Mouse (Mus musculus) myocyte (in vitro differentiated cells): ENCODE measurements around the gene Hba-x. TPM values are rescaled to one million over a fixed set of nuclear protein-coding genes. Genes with fewer than 3 reads are reported as not detected.

Source experiments
- H3K27me3 ChIP-seq: one replicate; pipeline ENCODE4 v1.6.1; 2011; ENCODE audit not compliant: control insufficient read depth, insufficient read depth, insufficient read length
- H3K36me3 ChIP-seq: one replicate; pipeline ENCODE4 v1.6.1; 2011; ENCODE audit not compliant: control insufficient read depth, insufficient read depth
- H3K4me2 ChIP-seq: one replicate; pipeline ENCODE4 v1.6.1; 2011; ENCODE audit warnings: low read depth, control low read depth
- H3K4me3 ChIP-seq: one replicate; pipeline ENCODE4 v1.5.1; 2011; ENCODE audit warnings: mild to moderate bottlenecking, control low read depth, moderate library complexity
- H3K79me2 ChIP-seq: one replicate; pipeline ENCODE4 v1.6.1; 2011; ENCODE audit not compliant: control insufficient read depth, insufficient read depth
- H3ac ChIP-seq: one replicate; pipeline ENCODE4 v1.6.1; 2011; ENCODE audit not compliant: control insufficient read depth, insufficient read length
- CEBPB ChIP-seq: IDR thresholded peaks from 2 replicates; pipeline ENCODE4 v1.6.1; 2011; ENCODE audit warnings: mild to moderate bottlenecking, moderate library complexity; ENCODE audit not compliant: poor library complexity, insufficient read depth, severe bottlenecking
- E2F4 ChIP-seq: IDR thresholded peaks from one replicate; pipeline ENCODE4 v1.6.1; 2011; ENCODE audit warnings: mild to moderate bottlenecking, control low read depth, moderate library complexity; ENCODE audit not compliant: insufficient read depth
- MAX ChIP-seq: IDR thresholded peaks from one replicate; pipeline ENCODE4 v1.6.1; 2011; ENCODE audit warnings: low read depth, mild to moderate bottlenecking, control low read depth
- MYOD1 ChIP-seq, 3 experiments: IDR thresholded peaks; one replicate each; pipeline ENCODE4 v1.6.1; 2011; ENCODE audit warnings: control low read depth in 2 of 3, low read depth in 2 of 3, mild to moderate bottlenecking in 2 of 3, moderate library complexity in 1 of 3; ENCODE audit not compliant: insufficient read length in 2 of 3, control insufficient read depth in 1 of 3
- MYOG ChIP-seq, 3 experiments: IDR thresholded peaks; one replicate each; pipeline ENCODE4 v1.6.1; 2011; ENCODE audit warnings: control low read depth in 2 of 3, low read depth in 2 of 3, mild to moderate bottlenecking in 2 of 3; ENCODE audit not compliant: insufficient read length in 2 of 3, control insufficient read depth in 1 of 3, insufficient read depth in 1 of 3
- POLR2A ChIP-seq: IDR thresholded peaks from one replicate; pipeline ENCODE4 v1.6.1; 2011; ENCODE audit warnings: low read depth, mild to moderate bottlenecking, control low read depth, moderate library complexity; ENCODE audit not compliant: insufficient read length
- POLR2AphosphoS2 ChIP-seq: IDR thresholded peaks from one replicate; pipeline ENCODE4 v1.6.1; 2011; ENCODE audit warnings: low read depth, control low read depth; ENCODE audit not compliant: insufficient read length
- REST ChIP-seq: IDR thresholded peaks from one replicate; pipeline ENCODE4 v1.6.1; 2011; ENCODE audit warnings: mild to moderate bottlenecking, control low read depth, moderate library complexity; ENCODE audit not compliant: insufficient read depth, insufficient read length
- SRF ChIP-seq: IDR thresholded peaks from one replicate; pipeline ENCODE4 v1.6.1; 2011; ENCODE audit warnings: low read depth; ENCODE audit not compliant: control insufficient read depth, insufficient read length
- TCF12 ChIP-seq: IDR thresholded peaks from one replicate; pipeline ENCODE4 v1.6.1; 2011; ENCODE audit warnings: mild to moderate bottlenecking, control low read depth; ENCODE audit not compliant: poor library complexity, insufficient read depth, severe bottlenecking
- TCF3 ChIP-seq: IDR thresholded peaks from one replicate; pipeline ENCODE4 v1.6.1; 2011; ENCODE audit warnings: low read depth, control low read depth; ENCODE audit not compliant: insufficient read length
- USF1 ChIP-seq: IDR thresholded peaks from one replicate; pipeline ENCODE4 v1.6.1; 2011; ENCODE audit warnings: low read depth, mild to moderate bottlenecking, control low read depth, moderate library complexity
- polyA plus RNA-seq: library from polyadenylated mRNA; unstranded; fragments of >200 nt; fragmentation: generic; extraction: Trizol; gene quantifications from one replicate; pipeline ENCODE4 v1.2.1, GENCODE M21; 2012; ENCODE audit warnings: missing spikeins

The Hba-x gene
- polyA plus RNA-seq, 1 experiment: not detected

DNA sequence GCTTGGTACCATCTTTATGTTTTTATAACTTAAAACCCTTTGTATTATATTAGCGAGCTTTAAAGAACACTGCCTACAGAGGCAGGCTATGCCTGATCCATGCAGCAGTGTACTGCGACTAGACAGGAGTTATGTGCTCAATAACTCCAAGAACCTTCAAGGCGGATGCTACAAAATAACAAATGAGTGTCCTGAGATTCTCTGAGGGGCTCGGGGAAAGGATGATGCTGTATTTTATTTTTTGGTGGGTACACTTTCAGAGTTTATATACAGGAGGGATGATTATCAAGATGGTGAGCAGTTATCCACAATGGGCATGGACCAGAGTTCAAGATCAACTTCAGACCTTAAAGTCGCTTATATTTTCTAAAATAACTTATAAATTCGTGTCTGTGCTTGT lies 9.4 kb upstream of the Hba-x start:
- Histone ChIP-seq H3K4me3 (peak overlapping the region; percentile 61), H3K36me3 (no peaks in the 10 kb centered on the region), H3K4me2 (peak overlapping the region; percentile 92), H3K79me2 (peaks cover 28% of the 10 kb centered on the region), H3ac (peak overlapping the region; percentile 58), H3K27me3 (no peaks in the 10 kb centered on the region)
- no peak for TF ChIP-seq MYOG (IDR thresholded peaks at IDR 0.05; ENCODE audit: control insufficient read depth in 1 of 3, insufficient read depth in 1 of 3, insufficient read length in 2 of 3, low read depth in 2 of 3)
- no peak for TF ChIP-seq TCF3
- TF ChIP-seq POLR2A: no peak
- TF ChIP-seq MAX: no peak
- TF ChIP-seq POLR2AphosphoS2: no peak
- no peak for TF ChIP-seq SRF
- no peak for TF ChIP-seq REST
- TF ChIP-seq MYOD1 (IDR thresholded peaks at IDR 0.05; ENCODE audit: control insufficient read depth in 1 of 3, insufficient read length in 2 of 3, low read depth in 2 of 3): no peak
- no peak for TF ChIP-seq USF1
- TF ChIP-seq TCF12: no peak
- no peak for TF ChIP-seq E2F4
- no peak for TF ChIP-seq CEBPB

DNA sequence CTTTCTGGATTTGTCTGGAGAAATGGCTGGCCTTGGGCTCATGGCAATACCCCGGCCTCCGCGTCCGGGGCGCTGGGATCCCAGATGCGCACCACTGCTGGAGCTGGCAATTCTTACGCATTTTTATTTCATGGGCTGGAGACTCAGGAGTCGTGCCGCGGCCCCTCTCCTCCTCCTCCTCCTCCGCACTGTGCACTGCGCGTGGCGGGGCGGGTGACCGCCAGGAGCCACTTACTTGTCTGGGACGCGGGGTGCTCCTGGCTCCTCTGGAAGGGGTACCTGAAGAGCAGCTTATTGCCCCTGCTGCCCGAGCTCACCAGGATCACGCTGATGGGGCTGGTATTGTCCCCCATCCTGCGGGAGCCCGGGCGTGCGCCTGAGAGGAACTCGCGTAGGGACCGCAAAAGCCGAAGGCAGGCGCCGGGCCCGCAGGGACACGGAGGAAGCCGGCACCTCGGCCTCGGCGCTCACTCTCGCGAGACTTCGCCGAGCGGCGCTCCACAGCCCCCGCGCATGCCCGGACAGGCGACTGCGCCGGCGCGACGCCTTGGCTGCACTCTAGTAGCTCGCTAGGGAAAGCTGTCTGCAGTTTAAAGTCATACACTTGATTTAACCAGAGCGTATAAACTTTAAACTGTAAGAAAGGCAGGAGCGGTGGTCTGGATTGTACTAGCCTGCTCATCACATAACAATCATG lies 8.9 kb upstream of the Hba-x start, which contains the start of gene Nprl3:
Nprl3 (minus strand) TSS at position 520 of the 697 bp plus-strand sequence.
- H3K4me3 ChIP-seq: peak within 1 kb of the TSS; percentile 61
- H3ac ChIP-seq: peak within 1 kb of the TSS; percentile 58
- H3K27me3 ChIP-seq: no peaks in the 10 kb centered on the region
- H3K36me3 ChIP-seq: no peaks in the 10 kb centered on the region
- TF ChIP-seq POLR2A (peak; percentile 96), USF1 (no peak), MYOG (IDR thresholded peaks at IDR 0.05; ENCODE audit: control insufficient read depth in 1 of 3, insufficient read depth in 1 of 3, insufficient read length in 2 of 3, low read depth in 2 of 3) (no peak), E2F4 (no peak), POLR2AphosphoS2 (peak; percentile 98)
- H3K79me2 ChIP-seq: peaks cover 28% of the 10 kb centered on the region
- peak within 1 kb of the TSS; percentile 99 for H3K4me2 ChIP-seq

DNA sequence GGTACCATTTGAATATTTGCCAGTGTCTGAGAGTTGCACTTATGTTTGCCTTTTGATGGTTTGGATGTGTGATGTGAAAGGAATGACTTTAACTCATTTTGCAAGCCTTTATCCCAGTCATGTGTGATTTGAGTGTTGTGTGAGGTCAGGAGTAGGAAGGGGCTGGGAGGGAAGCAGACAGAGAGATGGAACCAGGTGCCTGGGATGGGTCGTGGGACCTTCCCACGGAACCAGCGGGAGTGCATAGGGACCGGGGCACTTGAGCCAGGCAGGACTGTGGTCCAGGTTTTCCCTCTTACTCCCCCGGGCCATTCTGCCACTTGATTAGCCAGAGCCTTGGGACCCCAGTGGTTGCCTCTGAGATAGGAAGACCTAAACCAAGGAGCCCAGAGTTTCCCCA lies 8.2 kb upstream of the Hba-x start:
- H3K4me3 ChIP-seq: peak overlapping the region; percentile 61
- peak overlapping the region; percentile 99 for H3K4me2 ChIP-seq
- no peak for TF ChIP-seq POLR2A
- no peak for TF ChIP-seq REST
- TF ChIP-seq CEBPB: no peak
- no peak for TF ChIP-seq TCF12
- no peak for TF ChIP-seq SRF
- no peaks in the 10 kb centered on the region for H3K27me3 ChIP-seq
- H3ac ChIP-seq: peak overlapping the region; percentile 58
- no peaks in the 10 kb centered on the region for H3K36me3 ChIP-seq
- peaks cover 27% of the 10 kb centered on the region for H3K79me2 ChIP-seq

DNA sequence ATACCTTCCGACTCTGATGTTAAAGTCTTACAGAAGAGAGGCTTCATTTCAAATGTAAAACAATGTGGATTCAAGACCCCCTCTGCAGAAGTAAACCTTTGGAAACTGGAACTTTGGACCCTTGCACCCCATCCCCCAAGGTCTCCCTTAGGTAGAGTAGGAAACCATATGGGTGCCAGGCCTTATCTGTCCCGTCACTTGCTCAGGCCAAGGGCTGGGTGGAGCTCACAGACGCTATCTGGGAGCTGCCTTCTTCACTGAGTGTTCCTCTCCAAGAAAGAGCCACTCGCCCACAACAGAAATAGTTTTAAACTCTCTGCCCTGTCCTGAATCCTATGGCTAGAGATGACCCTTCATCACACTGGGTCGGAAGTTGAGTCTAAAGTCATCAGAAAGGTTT lies 7.2 kb upstream of the Hba-x start:
- Histone ChIP-seq H3K4me3 (no peak overlapping the region), H3K36me3 (no peaks in the 10 kb centered on the region), H3K4me2 (no peak overlapping the region), H3K27me3 (no peaks in the 10 kb centered on the region), H3ac (no peak overlapping the region), H3K79me2 (peaks cover 17% of the 10 kb centered on the region)
- no peak for TF ChIP-seq CEBPB
- no peak for TF ChIP-seq USF1
- no peak for TF ChIP-seq REST
- no peak for TF ChIP-seq POLR2A
- no peak for TF ChIP-seq POLR2AphosphoS2
- TF ChIP-seq TCF12: no peak
- TF ChIP-seq TCF3: no peak
- no peak for TF ChIP-seq E2F4
- TF ChIP-seq MYOG (IDR thresholded peaks at IDR 0.05; ENCODE audit: control insufficient read depth in 1 of 3, insufficient read depth in 1 of 3, insufficient read length in 2 of 3, low read depth in 2 of 3): no peak
- no peak for TF ChIP-seq SRF
- TF ChIP-seq MYOD1 (IDR thresholded peaks at IDR 0.05; ENCODE audit: control insufficient read depth in 1 of 3, insufficient read length in 2 of 3, low read depth in 2 of 3): no peak

DNA sequence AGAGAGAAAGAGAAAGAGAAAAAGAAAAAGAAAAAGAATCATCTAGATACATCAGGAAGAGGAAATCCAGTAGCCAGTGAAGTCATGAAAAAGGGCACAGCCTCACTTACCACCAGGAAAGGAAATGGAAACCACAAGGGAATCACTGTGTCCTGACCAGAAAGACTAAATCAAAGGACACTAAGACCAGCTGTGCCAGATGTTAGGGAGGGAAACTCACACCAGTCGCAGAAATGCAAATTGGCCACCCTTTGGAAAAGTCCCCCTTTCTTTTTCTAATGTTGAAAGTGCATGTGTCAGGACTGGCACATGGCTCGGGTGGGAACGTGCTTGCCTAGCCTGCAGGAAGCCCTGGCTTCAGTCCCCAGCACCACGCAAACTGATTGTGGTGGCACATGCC lies 5.0 kb upstream of the Hba-x start:
- no peak for TF ChIP-seq CEBPB
- TF ChIP-seq MYOG (IDR thresholded peaks at IDR 0.05; ENCODE audit: control insufficient read depth in 1 of 3, insufficient read depth in 1 of 3, insufficient read length in 2 of 3, low read depth in 2 of 3): no peak
- no peak for TF ChIP-seq POLR2A
- TF ChIP-seq POLR2AphosphoS2: no peak
- TF ChIP-seq MYOD1 (IDR thresholded peaks at IDR 0.05; ENCODE audit: control insufficient read depth in 1 of 3, insufficient read length in 2 of 3, low read depth in 2 of 3): no peak
- no peak for TF ChIP-seq TCF12
- no peak for TF ChIP-seq SRF
- TF ChIP-seq USF1: no peak
- no peak for TF ChIP-seq REST
- no peak for TF ChIP-seq TCF3
- no peak for TF ChIP-seq E2F4
- TF ChIP-seq MAX: no peak
- peak overlapping the region; percentile 36 for H3K4me2 ChIP-seq
- no peaks in the 10 kb centered on the region for H3K36me3 ChIP-seq
- no peak overlapping the region for H3ac ChIP-seq
- peaks cover 10% of the 10 kb centered on the region for H3K79me2 ChIP-seq
- H3K27me3 ChIP-seq: peaks cover 2% of the 10 kb centered on the region
- no peak overlapping the region for H3K4me3 ChIP-seq
